Mouse (Mus musculus): ENCODE data around the gene Nfyb. TPM values are rescaled to one million over a fixed set of nuclear protein-coding genes. Genes with fewer than 3 reads are reported as not detected.

The Nfyb gene
- polyA plus RNA-seq, 1 experiment: 41.0 TPM

DNA sequence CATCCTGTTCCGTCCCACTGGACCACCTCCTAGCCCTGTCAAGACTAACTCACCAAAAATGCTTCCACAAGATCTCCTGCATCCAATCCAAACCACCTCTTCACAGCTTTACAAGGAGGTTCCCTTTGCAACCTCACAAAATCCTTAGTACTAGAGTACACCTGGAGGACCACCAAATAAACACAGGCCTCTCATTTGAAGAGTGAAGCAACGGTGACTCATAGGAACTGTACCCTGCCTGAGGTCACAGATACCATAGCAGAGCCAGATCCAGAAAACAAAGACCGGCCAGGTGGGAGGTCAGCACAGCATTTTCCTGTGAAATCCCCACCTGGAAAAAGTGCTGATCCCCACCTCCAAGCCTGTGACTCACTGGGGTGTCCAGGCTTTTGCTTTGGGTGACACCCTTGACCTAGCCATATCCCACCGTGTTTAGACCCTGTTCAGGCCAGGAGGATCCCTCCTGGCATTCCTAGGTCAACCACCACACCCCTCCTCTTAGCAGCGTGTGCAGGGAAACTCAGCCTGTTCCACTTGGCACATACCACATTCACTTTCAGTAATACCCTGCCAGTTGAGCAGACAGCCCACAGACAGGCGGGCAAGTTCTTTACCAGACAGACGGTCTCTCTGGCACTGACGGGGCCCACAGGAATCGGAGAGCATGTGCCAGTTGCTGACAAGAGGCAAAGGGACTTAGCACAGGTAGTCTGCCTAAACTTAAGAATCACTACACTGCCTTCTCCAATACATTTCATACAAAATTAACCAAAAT is 2.7 kb downstream of the Nfyb start:
- TF ChIP-seq GATA1 (IDR thresholded peaks at IDR 0.05; ENCODE audit: low read length): no peak

DNA sequence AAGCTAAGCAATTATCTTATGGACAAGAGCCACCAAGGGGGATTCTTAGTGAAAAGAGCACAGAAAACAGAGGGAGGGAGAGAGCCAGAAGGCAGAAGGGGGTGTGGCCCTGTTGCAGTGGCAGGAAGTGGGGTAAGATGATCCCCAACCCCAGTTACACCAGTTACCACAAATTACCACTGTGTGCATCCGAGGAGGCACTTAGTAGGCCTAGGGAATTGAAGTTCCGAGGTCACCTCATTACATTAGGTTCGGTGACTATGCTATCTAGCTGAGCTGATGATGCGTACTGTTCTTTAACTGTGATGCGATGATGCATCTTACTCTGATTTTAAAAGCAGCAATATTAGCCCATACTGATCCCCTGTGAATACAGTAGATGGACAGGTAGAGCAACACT is 4.2 kb downstream of the Nfyb start:
- no peak for TF ChIP-seq GATA1 (IDR thresholded peaks at IDR 0.05; ENCODE audit: low read length)

DNA sequence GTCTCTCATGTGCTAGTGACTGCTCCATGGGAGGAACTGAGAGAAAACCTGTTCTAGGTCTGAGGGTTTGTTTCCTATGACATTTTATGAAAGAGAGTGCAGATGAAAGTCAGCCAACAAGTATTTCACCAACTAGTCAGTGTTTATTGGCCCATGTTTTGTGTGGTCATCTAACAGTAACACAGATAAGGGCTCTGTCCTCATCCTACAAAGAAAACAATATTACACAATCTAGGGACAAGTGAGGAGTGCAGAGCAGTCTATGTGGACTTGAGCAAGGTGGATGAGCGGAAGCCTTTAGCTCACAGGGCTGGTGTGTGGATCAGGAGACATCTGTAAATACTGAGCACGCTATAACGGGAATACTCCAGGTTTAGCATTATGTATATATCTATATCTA is 5.1 kb downstream of the Nfyb start:
- no peak for TF ChIP-seq GATA1 (IDR thresholded peaks at IDR 0.05; ENCODE audit: low read length)

DNA sequence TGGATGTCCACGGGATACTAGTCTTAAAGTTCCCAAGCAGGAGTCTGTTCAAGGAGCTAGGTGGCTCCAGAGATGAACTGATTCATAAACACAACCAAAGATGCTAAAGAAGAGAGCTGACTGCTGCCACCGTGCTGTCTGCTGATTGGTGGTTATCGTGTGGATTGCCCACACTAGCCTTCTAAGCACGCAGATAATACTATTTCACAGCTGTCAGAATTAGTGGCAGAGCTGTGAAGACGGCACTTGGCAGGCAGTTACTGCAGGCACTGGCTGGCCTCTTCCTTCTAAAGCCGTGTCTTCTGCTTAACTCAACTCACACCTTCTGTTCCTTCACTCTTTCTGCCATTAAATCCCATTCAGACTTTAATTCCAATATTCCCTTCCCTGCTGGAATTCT is 5.6 kb downstream of the Nfyb start:
- no peak for TF ChIP-seq GATA1 (IDR thresholded peaks at IDR 0.05; ENCODE audit: low read length)

DNA sequence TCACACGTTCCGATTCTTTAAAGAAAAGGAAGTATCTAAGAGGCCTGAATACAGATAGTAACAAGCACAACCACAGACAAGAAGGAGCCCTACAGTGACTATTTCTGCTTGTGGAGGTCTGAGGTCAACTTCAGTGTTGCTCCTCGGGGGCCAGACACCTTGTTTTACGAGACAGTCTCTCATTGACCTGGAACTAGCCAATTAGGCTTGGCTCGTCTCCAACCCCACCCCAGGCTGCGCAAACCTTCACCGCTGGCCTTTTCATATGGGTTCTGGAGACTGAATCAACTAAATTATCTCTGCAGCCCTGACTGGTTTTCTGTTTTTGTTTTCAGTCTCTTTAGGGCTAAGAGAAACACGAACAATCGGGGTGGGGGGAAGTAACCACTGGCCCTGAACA is 6.6 kb downstream of the Nfyb start:
- TF ChIP-seq GATA1 (IDR thresholded peaks at IDR 0.05; ENCODE audit: low read length): no peak

DNA sequence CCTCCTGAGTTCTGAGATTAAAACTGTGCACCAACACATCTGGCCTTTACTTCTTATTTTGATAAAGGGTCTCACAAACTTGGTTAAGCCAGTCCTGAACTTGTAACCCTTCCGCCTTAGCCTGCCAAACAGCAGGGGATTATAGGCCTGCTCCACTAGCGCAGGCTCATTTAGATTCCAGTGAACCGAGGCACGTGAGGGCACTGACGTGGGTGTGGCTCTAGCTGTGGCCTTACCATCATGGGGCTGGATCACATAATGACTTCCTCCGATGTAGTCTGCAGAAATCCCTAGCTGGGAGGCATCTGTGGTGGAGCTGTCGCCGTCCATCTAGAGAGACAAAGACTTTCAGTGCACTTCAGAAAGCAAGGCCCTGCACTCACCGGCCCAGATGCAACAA is 7.5 kb downstream of the Nfyb start:
- no peak for TF ChIP-seq GATA1 (IDR thresholded peaks at IDR 0.05; ENCODE audit: low read length)

DNA sequence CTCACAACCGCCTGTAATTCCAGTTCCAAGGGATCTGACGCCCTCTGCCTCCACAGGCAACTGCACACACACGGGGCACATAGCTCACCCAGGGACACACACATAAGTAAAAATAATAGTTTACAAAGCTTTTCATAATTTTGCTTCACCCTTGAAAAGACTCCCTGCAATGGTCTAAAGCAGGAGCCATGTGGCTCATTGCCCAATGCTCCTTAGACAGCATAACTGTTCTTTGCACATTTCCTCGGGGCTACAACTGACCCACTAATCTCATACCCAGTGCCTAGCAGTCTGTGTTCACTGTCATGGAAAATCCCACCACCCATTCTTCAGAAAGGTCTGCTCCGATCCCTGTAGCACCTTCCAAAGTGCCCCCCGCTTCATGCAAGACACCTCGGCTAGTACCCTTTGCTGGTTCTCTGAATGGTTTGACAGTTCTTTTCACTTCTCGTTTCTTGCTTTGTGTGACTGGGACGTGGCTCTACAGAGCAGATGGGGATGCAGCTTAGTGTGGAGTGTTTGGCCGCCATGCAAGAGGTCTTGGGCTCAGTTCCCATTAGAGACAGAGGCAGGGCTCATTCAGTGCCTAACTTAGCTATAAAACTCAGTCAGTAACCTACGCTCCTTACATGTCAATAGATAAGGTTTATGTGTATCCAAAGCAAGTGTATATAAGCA is 8.6 kb downstream of the Nfyb start:
- TF ChIP-seq GATA1 (IDR thresholded peaks at IDR 0.05; ENCODE audit: low read length): no peak

DNA sequence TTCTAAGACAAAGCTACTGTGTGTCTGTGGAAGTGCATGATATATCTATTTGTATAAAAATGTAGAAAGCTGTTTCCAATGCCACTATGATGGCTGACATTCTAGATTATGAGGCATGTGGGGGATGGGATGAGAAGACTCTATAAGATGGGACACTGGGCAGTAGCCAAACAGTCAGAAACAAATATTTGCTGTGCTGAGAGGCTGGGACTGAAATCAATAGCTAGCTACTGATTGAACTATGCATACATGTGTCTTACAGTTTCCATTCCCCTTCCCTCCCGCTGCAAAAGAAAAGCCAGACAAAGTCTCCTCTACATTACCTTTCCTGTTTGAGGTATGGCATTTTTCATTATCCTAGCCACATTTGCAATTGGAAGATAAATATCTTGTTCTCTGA is 9.3 kb downstream of the Nfyb start:
- TF ChIP-seq GATA1 (IDR thresholded peaks at IDR 0.05; ENCODE audit: low read length): no peak

DNA sequence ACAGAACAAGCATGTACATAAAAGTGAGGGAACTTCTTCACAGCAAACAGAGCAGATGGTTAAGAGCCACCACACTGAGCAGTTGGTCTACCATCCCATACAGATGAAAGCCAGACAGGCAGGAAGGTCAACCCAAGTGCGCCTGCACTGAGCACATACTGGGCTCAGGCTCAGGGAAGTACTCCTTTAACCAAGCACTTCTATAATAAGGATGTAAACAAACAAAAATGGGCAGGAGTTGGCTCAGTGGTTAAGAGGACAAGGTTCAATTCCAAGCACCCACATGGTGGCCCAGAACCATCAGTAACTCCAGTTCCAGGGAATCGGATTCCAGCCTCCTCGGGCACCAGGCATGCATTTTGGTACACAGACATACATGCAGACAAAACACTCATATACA is 11.0 kb downstream of the Nfyb start:
- TF ChIP-seq GATA1 (IDR thresholded peaks at IDR 0.05; ENCODE audit: low read length): no peak

DNA sequence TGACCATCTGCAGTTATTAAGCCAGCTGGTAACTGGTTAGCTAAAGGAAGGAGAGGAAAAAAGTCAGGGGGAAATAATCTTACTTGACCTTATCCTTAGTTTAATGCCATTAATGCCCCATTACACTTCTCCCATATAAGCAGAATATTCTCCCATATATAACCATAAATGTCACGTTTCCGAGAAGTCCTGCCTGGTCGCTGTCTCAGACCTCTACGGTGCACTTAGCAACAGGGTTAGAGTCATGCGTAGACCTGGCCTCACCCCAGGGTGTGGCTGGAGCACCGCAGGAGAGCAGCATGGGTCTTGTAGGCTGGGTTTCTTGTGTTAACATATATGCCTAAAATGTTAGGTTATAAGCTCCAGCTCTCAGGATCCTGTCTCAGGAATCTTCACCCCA is 13.2 kb downstream of the Nfyb start:
- no peak for TF ChIP-seq GATA1 (IDR thresholded peaks at IDR 0.05; ENCODE audit: low read length)

DNA sequence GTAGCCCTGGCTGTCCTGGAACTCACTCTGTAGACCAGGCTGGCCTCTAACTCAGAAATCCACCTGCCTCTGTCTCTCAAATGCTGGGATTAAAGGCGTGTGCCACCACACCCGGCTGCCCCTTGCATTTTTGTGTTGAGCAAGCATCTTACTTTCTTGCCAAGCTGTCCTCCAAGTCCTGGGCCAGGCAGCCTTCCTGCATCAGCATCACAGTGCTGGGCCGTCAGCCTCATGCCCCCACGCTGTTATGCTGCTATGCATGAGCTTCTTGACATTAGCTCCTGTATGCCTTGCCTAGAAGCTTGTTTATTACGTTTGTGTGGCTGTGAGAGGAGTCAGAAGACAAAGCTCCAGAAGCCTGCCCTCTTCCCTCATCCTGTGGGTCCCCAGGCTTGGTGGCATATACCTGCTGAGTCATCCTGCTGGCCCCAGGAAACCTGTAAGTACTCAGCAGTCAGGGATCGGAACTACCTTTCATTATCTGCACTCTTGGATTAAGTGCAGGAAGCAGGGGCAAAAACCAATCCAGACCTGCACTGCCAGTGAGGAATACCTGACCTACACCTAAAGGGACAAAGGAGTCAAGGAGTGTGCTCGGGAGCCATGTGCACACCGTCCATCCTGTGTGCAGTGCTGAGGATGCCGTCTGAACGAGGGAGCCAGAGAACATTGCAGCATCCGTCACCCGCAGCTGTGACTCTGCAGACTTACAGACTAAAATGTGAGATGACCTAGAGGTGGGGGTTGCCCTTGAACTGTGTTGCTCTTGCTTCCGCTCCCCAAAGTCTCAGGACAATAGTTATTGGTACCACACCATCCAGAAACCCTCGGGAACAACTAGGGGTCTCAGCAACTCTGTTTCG is 16.7 kb downstream of the Nfyb start:
- TF ChIP-seq GATA1 (IDR thresholded peaks at IDR 0.05; ENCODE audit: low read length): no peak

DNA sequence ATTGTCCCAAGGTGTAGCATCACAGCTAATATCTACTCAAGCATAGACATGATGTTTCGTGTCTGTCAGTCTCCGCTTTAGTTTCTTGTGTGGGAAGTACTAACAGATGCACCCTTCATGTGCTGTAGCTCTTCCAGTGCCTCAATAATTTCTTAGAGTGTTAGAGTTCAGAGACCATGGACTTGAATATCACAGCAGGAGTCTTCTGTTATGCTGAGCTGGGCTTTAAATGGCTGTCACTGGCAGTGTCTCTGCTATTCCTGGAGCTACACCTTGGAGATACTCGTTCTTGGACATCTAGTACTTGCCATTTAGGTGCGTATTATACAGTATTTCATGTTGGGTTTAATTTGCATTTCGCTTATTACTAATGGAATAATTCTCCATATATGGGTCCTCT is 18.6 kb downstream of the Nfyb start:
- no peak for TF ChIP-seq GATA1 (IDR thresholded peaks at IDR 0.05; ENCODE audit: low read length)

DNA sequence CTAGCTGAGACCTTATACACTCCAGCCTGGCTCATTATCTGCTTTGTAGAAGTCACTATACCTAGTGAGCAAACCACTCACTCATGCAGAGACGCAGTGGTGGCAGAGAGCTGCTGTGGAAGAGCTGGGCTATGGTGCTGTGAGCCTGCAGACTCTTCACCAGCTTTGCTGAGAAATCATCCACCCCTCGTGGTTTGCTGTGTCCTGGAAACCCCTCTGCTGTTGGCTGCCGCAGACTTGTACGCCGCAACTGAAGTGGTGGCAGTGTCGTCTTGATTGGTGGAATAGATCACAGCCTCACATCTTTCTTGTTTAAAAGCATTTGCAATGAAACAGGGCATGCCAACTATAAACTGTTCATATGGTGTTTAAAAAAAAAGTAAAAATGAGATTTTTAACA is 19.6 kb downstream of the Nfyb start:
- TF ChIP-seq GATA1 (IDR thresholded peaks at IDR 0.05; ENCODE audit: low read length): no peak

DNA sequence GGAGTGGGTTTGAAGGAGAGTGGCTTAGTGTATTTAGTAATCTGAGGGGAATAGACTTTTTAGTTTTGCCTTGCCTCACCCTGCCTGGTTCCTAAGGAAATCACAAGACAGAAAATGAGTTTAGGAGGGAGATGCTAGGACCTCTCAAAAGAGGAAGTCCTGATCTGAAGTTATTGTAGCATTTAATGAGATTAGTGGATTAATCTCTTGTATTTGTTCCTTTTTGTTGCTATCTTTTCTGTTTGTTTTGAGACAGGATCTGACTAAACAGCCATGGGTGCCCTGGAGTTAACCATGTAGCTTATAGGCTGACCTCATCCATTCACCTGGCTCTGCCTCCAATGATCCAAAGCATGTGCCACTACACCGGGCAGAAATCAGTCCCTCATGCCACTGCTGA is 21.4 kb downstream of the Nfyb start:
- no peak for TF ChIP-seq GATA1 (IDR thresholded peaks at IDR 0.05; ENCODE audit: low read length)

DNA sequence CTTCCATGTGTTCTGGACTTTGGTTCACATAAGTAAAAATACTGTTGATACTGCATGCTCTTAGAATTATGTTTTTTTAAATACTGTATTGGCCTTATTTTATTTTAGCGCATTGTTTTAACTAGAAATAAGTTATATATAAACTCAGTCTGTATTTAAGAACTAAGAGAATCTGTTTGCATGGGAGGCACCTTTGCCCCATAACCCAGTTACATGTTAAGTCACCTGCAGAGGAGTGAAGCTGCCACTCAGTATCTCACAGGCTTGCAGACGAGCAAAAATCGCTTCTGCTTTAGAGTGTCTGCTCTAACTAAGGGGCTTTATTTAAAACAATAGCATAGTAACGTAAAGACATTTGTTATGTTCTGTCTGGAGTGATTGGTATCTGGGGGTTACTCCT is 22.1 kb downstream of the Nfyb start:
- no peak for TF ChIP-seq GATA1 (IDR thresholded peaks at IDR 0.05; ENCODE audit: low read length)

DNA sequence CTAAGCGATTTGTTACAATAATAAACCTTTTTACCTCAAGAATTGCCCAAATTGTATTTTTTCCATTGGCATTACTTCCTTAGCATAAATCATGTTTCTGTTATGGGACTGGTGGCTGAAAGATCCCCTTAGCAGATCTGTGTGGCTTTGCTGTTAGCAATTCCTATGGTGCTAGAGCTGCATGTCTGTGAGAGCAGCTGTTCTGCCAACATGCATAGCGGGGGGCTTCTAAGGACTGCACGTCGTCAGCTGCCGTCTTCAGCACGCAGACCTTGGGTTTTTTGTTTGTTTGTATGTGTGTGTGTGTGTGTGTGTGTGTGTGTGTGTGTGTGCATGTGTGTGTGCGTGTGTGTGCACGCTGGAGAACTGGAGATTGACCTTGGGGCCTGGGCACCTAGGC is 22.6 kb downstream of the Nfyb start:
- no peak for TF ChIP-seq GATA1 (IDR thresholded peaks at IDR 0.05; ENCODE audit: low read length)

Measured in G1E-ER4 (cell line).